8 mouse cellular contexts compared by ENCODE assay signal in the genomic region with DNA sequence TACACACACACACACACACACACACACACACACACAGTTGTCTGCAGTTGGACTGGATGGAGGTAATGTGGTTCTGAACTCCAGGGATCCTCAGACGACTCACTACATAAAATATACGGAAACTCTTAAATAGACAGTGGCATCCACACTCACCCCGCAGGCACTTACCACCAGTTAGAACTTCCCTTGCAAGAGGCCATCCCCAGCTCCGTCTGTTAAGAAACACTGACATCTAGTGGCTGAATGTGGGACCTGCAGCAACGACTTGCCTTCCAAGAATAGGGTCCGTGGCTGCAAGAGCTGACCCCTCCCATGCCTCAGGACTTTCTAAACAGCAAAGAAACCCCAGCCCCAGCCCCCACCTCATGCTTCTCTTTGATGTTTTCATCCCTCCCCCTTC. TPM values are rescaled to one million over a fixed set of nuclear protein-coding genes. Genes with fewer than 3 reads are reported as not detected.
DNase-seq lines count a peak whose midpoint lies in the region; ATAC-seq and TF ChIP-seq lines count a peak whose summit lies in the region.

No protein-coding gene starts in this region.

- intact Hi-C loops in heart, postnatal 14 days (cut with DNase I): loop anchor here (1.0 to 10.0 kb wide), 5 partner anchors 113 to 931 kb away; a partner anchor contains a TSS

- no peaks in the 10 kb centered on the region for H3K9me3 ChIP-seq in ES-E14 (ENCODE audit: control insufficient read depth, insufficient read depth, low read depth, low read length)
- no peaks in the 10 kb centered on the region for H3K9me3 ChIP-seq in forebrain, embryonic 15.5 days

- peak; percentile 81 for TF ChIP-seq CTCF in olfactory bulb, adult 2 months (IDR thresholded peaks at IDR 0.05; ENCODE audit: insufficient read depth, low read depth, low read length)

- 1% methylated on average over 6 of the region's 6 CpGs for WGBS in forebrain, embryonic 15.5 days
- 0% methylated on average over 6 of the region's 6 CpGs for WGBS in olfactory bulb, adult 2 months

- no peak overlapping the region for H3K27ac ChIP-seq in ES-E14 (ENCODE audit: insufficient read depth, low read depth, low read length, poor library complexity, severe bottlenecking)
- 0 out of 2 replicates have a peak overlapping the region, but pooled peaks have one; percentile 27 for H3K27ac ChIP-seq in forebrain, embryonic 15.5 days (replicated peaks)
- H3K27ac ChIP-seq in olfactory bulb, adult 2 months (ENCODE audit: insufficient read depth, low read depth, low read length): peak overlapping the region; percentile 12; the same call in 1 of the 2 replicates

- in situ Hi-C loops in ES-E14 (cut with MboI; ENCODE audit: low sequenced_read_pairs in 2 of 2, unreplicated experiment in 2 of 2): loop anchor here (10.0 to 25.0 kb wide), 4 partner anchors 221 to 774 kb away; no protein-coding TSS in a partner anchor

- peak; percentile 66 for ATAC-seq in forebrain, embryonic 15.5 days (replicated peaks)

- no peak for TF ChIP-seq POLR2A in olfactory bulb, adult 2 months (IDR thresholded peaks at IDR 0.05; ENCODE audit: insufficient read depth, low read depth, low read length)

- H3K9ac ChIP-seq in ES-E14 (ENCODE audit: insufficient read depth, low read depth, low read length, poor library complexity, severe bottlenecking): no peak overlapping the region
- no peak overlapping the region for H3K9ac ChIP-seq in forebrain, embryonic 15.5 days (replicated peaks)

- peak overlapping the region; percentile 36 for H3K4me2 ChIP-seq in forebrain, embryonic 15.5 days (replicated peaks)

- DNase-seq in ES-E14 (ENCODE audit: low read depth, low spot score): peak; percentile 95
- DNase-seq in cerebellum, adult 11 months: peak; percentile 76
- DNase-seq in heart, postnatal 14 days: peak; percentile 74 to 88
- DNase-seq in kidney, postnatal 4 days: peak; percentile 90 to 91
- DNase-seq in lung, adult 18-20 months: peak; percentile 62 to 70
- DNase-seq in testis, postnatal 14 days (ENCODE audit: low spot score): peak; percentile 81

- no peaks in the 10 kb centered on the region for H3K36me3 ChIP-seq in ES-E14 (ENCODE audit: control insufficient read depth, insufficient read depth, low read length, poor library complexity, severe bottlenecking)
- H3K36me3 ChIP-seq in forebrain, embryonic 15.5 days: no peaks in the 10 kb centered on the region

- peaks cover 6% of the 10 kb centered on the region; the same call in 1 of the 2 replicates for H3K27me3 ChIP-seq in forebrain, embryonic 15.5 days

- peak overlapping the region; percentile 22 to 40; a peak in 2 of 4 replicates for H3K4me3 ChIP-seq in ES-E14 (ENCODE audit: insufficient read depth in 1 of 2, low read depth in 1 of 2, low read length in 2 of 2, poor library complexity in 1 of 2, severe bottlenecking in 1 of 2)
- H3K4me3 ChIP-seq in forebrain, embryonic 15.5 days: 0 out of 2 replicates have a peak overlapping the region, but pooled peaks have one; percentile 9
- H3K4me3 ChIP-seq in olfactory bulb, adult 2 months (ENCODE audit: insufficient read depth, low read depth, low read length): 0 out of 2 replicates have a peak overlapping the region, but pooled peaks have one; percentile 15

- H3K4me1 ChIP-seq in ES-E14 (ENCODE audit: control insufficient read depth in 2 of 2, insufficient read depth in 2 of 2, low read length in 2 of 2, poor library complexity in 1 of 2): peaks cover 0 to 12% of the 10 kb centered on the region in 2 experiments; a peak in 2 of 4 replicates
- H3K4me1 ChIP-seq in forebrain, embryonic 15.5 days: peaks cover 31% of the 10 kb centered on the region
- H3K4me1 ChIP-seq in olfactory bulb, adult 2 months (ENCODE audit: control insufficient read depth, insufficient read depth, low read length): peaks cover 34% of the 10 kb centered on the region

TF ChIP-seq in ES-E14, 5 proteins besides CTCF, POLR2A, EP300 and RAD21:
- TF ChIP-seq ZNF384 (IDR thresholded peaks at IDR 0.05; ENCODE audit: low read depth, low read length): no peak
- peak; percentile 90 for TF ChIP-seq ZC3H11A (IDR thresholded peaks at IDR 0.05; ENCODE audit: borderline replicate concordance, low read depth, low read length)

RNA-seq across cellular contexts. Expression of a gene that starts 32.0 kb away (rescaled TPM):
- 2,560 and 3,102 TPM in 2 replicates for total RNA-seq in ES-E14 (2012; rRNA removed)
- 787 and 864 TPM in 2 replicates for polyA plus RNA-seq in forebrain, embryonic 15.5 days (2015; fragmentation: Nextera tagmentation; extraction: Ambion mirVana)
- total RNA-seq in heart, postnatal 14 days (2021): 100 to 1,000 TPM; 606 to 649 TPM
- 1,436 TPM in 1 of 2 replicates, not detected in the other for polyA plus RNA-seq in olfactory bulb, adult 2 months (2012; ENCODE audit: insufficient read depth, insufficient read length, low replicate concordance, missing spikeins)

RNA-seq across cellular contexts. Expression of a gene that starts 38.9 kb away (rescaled TPM):
- total RNA-seq in ES-E14 (2012; rRNA removed): 16.7 and 40.0 TPM in 2 replicates
- polyA plus RNA-seq in forebrain, embryonic 15.5 days (2015; fragmentation: Nextera tagmentation; extraction: Ambion mirVana): 23.1 and 24.1 TPM in 2 replicates
- 10 to 100 TPM; 11.3 to 13.4 TPM for total RNA-seq in heart, postnatal 14 days (2021)
- polyA plus RNA-seq in olfactory bulb, adult 2 months (2012; ENCODE audit: insufficient read depth, insufficient read length, low replicate concordance, missing spikeins): not detected in 2 replicates
